Mouse (Mus musculus): Measurements from ENCODE around the gene Hmbs. TPM values are rescaled to one million over a fixed set of nuclear protein-coding genes. Genes with fewer than 3 reads are reported as not detected.
"Not testable (repeated sequence)": the region's sequence is repeated elsewhere in the genome, so short reads cannot be mapped to it uniquely, and the experiment has no call there.

Gene Hmbs
- polyA plus RNA-seq, 1 experiment from 2014 or later: 1,466 TPM

GRCm38 (mm10) chr9:44311136-44312134, 32.6 kb downstream of the Hmbs start:
- Histone ChIP-seq H3K36me3 (replicated peaks) (peaks cover 71% of the 10 kb centered on the region), H3K9me3 (replicated peaks) (no peaks in the 10 kb centered on the region), H3K9ac (no peak overlapping the region), H3K4me1 (replicated peaks) (peaks cover 22% of the 10 kb centered on the region), H3K4me2 (no peak overlapping the region), H3K4me3 (replicated peaks) (no peak overlapping the region), H3K27me3 (no peaks in the 10 kb centered on the region), H3K27ac (replicated peaks) (no peak overlapping the region)
- 41% methylated on average over 27 of the region's 27 CpGs for WGBS (ENCODE audit: insufficient replicate concordance)
- no peak for ATAC-seq (ENCODE audit: insufficient read depth)

- H3K4me2 ChIP-seq: no peak overlapping the region
- H3K4me1 ChIP-seq (replicated peaks): peaks cover 29% of the 10 kb centered on the region
- H3K9ac ChIP-seq: no peak overlapping the region
- ATAC-seq (ENCODE audit: insufficient read depth): no peak
- H3K27me3 ChIP-seq: no peaks in the 10 kb centered on the region
- no peaks in the 10 kb centered on the region for H3K9me3 ChIP-seq (replicated peaks)
- H3K36me3 ChIP-seq (replicated peaks): peaks cover 64% of the 10 kb centered on the region
- no peak overlapping the region for H3K4me3 ChIP-seq (replicated peaks)
- H3K27ac ChIP-seq (replicated peaks): no peak overlapping the region
- 52% methylated on average over 10 of the region's 10 CpGs for WGBS (ENCODE audit: insufficient replicate concordance)
These were observed 33.3 kb downstream of the Hmbs start for GRCm38 (mm10) chr9:44310750-44311135.

GRCm38 (mm10) chr9:44309756-44310155, 34.3 kb downstream of the Hmbs start:
- no peak overlapping the region for H3K27ac ChIP-seq (replicated peaks)

GRCm38 (mm10) chr9:44307248-44307647, 36.8 kb downstream of the Hmbs start:
- no peaks in the 10 kb centered on the region for H3K9me3 ChIP-seq (replicated peaks)
- H3K9ac ChIP-seq: no peak overlapping the region
- peaks cover 53% of the 10 kb centered on the region for H3K4me1 ChIP-seq (replicated peaks)
- WGBS (ENCODE audit: insufficient replicate concordance): 53% methylated on average over 2 of the region's 2 CpGs
- no peak overlapping the region for H3K4me3 ChIP-seq (replicated peaks)
- H3K27ac ChIP-seq (replicated peaks): no peak overlapping the region
- no peak overlapping the region for H3K4me2 ChIP-seq
- no peaks in the 10 kb centered on the region for H3K27me3 ChIP-seq
- H3K36me3 ChIP-seq (replicated peaks): peaks cover 39% of the 10 kb centered on the region
- ATAC-seq (ENCODE audit: insufficient read depth): no peak

More at GRCm38 (mm10) chr9:44309756-44310155, 34.3 kb downstream of the Hmbs start:
- no peak for ATAC-seq (ENCODE audit: insufficient read depth)
- 48% methylated on average over 3 of the region's 3 CpGs for WGBS (ENCODE audit: insufficient replicate concordance)
- Histone ChIP-seq H3K9me3 (replicated peaks) (no peaks in the 10 kb centered on the region), H3K4me3 (replicated peaks) (no peak overlapping the region), H3K27me3 (no peaks in the 10 kb centered on the region), H3K4me1 (replicated peaks) (peaks cover 29% of the 10 kb centered on the region), H3K9ac (no peak overlapping the region), H3K4me2 (no peak overlapping the region), H3K36me3 (replicated peaks) (peaks cover 54% of the 10 kb centered on the region)

- peak overlapping the region; percentile 91; the same call in 1 of the 2 replicates for H3K27ac ChIP-seq (replicated peaks)
These were observed 37.5 kb downstream of the Hmbs start for GRCm38 (mm10) chr9:44306532-44306931.

GRCm38 (mm10) chr9:44305466-44306079, 38.5 kb downstream of the Hmbs start, which contains the start of gene Hinfp:
Gene Hinfp, minus strand, starts transcription at chr9:44305671.
- H3K9me3 ChIP-seq (replicated peaks): no peaks in the 10 kb centered on the region
- ATAC-seq (ENCODE audit: insufficient read depth): peak; percentile 98
- peak within 1 kb of the TSS; percentile 82 for H3K4me2 ChIP-seq
- WGBS (ENCODE audit: insufficient replicate concordance): under 1% methylated on average over 54 of the region's 54 CpGs
- no peaks in the 10 kb centered on the region for H3K27me3 ChIP-seq
- peak within 1 kb of the TSS; percentile 99 for H3K9ac ChIP-seq
- peaks cover 40% of the 10 kb centered on the region for H3K36me3 ChIP-seq (replicated peaks)
- H3K27ac ChIP-seq (replicated peaks): peak within 1 kb of the TSS; percentile 91
- H3K4me1 ChIP-seq (replicated peaks): peaks cover 46% of the 10 kb centered on the region
- peak within 1 kb of the TSS; percentile 96 for H3K4me3 ChIP-seq (replicated peaks)

More at GRCm38 (mm10) chr9:44306532-44306931, 37.5 kb downstream of the Hmbs start:
- no peaks in the 10 kb centered on the region for H3K9me3 ChIP-seq (replicated peaks)
- peak overlapping the region; percentile 82 for H3K4me2 ChIP-seq
- WGBS (ENCODE audit: insufficient replicate concordance): 88% methylated on average over 6 of the region's 6 CpGs
- H3K4me1 ChIP-seq (replicated peaks): peaks cover 55% of the 10 kb centered on the region
- H3K36me3 ChIP-seq (replicated peaks): peaks cover 40% of the 10 kb centered on the region
- no peak for ATAC-seq (ENCODE audit: insufficient read depth)
- H3K9ac ChIP-seq: no peak overlapping the region
- H3K27me3 ChIP-seq: no peaks in the 10 kb centered on the region
- no peak overlapping the region for H3K4me3 ChIP-seq (replicated peaks)

GRCm38 (mm10) chr9:44300001-44300400, 44.0 kb downstream of the Hmbs start:
- H3K4me3 ChIP-seq (replicated peaks); H3K9me3 ChIP-seq (replicated peaks); ATAC-seq (ENCODE audit: insufficient read depth); H3K9ac ChIP-seq; H3K27ac ChIP-seq (replicated peaks); H3K27me3 ChIP-seq; H3K4me2 ChIP-seq: not testable (repeated sequence)
- 86% methylated on average over 3 of the region's 3 CpGs for WGBS (ENCODE audit: insufficient replicate concordance)
- Histone ChIP-seq H3K4me1 (replicated peaks) (peaks cover 33% of the 10 kb centered on the region), H3K36me3 (replicated peaks) (peaks cover 79% of the 10 kb centered on the region)

- WGBS (ENCODE audit: insufficient replicate concordance): 62% methylated on average over 3 of the region's 3 CpGs
- Histone ChIP-seq H3K4me1 (replicated peaks) (peaks cover 42% of the 10 kb centered on the region), H3K4me3 (replicated peaks) (no peak overlapping the region), H3K27ac (replicated peaks) (no peak overlapping the region), H3K4me2 (no peak overlapping the region), H3K27me3 (peaks cover 7% of the 10 kb centered on the region; the same call in 1 of the 2 replicates), H3K36me3 (replicated peaks) (peaks cover 75% of the 10 kb centered on the region), H3K9me3 (replicated peaks) (no peaks in the 10 kb centered on the region), H3K9ac (no peak overlapping the region)
- ATAC-seq (ENCODE audit: insufficient read depth): no peak
These were observed 51.5 kb downstream of the Hmbs start for GRCm38 (mm10) chr9:44292490-44292889.

GRCm38 (mm10) chr9:44288959-44289291, 55.1 kb downstream of the Hmbs start:
- H3K4me2 ChIP-seq: peak overlapping the region; percentile 78
- H3K9ac ChIP-seq: peak overlapping the region; percentile 92
- WGBS (ENCODE audit: insufficient replicate concordance): 6% methylated on average over 11 of the region's 11 CpGs
- peak; percentile 35 for ATAC-seq (ENCODE audit: insufficient read depth)
- H3K4me1 ChIP-seq (replicated peaks): peaks cover 68% of the 10 kb centered on the region
- peaks cover 15% of the 10 kb centered on the region; the same call in 1 of the 2 replicates for H3K27me3 ChIP-seq
- H3K27ac ChIP-seq (replicated peaks): peak overlapping the region; percentile 89
- peaks cover 55% of the 10 kb centered on the region for H3K36me3 ChIP-seq (replicated peaks)
- no peaks in the 10 kb centered on the region for H3K9me3 ChIP-seq (replicated peaks)
- H3K4me3 ChIP-seq (replicated peaks): peak overlapping the region; percentile 77

- Histone ChIP-seq H3K4me1 (replicated peaks) (peaks cover 73% of the 10 kb centered on the region), H3K9ac (peak within 1 kb of the TSS; percentile 92), H3K27ac (replicated peaks) (peak within 1 kb of the TSS; percentile 89), H3K4me2 (peak within 1 kb of the TSS; percentile 78), H3K9me3 (replicated peaks) (no peaks in the 10 kb centered on the region), H3K36me3 (replicated peaks) (peaks cover 55% of the 10 kb centered on the region), H3K4me3 (replicated peaks) (peak within 1 kb of the TSS; percentile 77), H3K27me3 (peaks cover 15% of the 10 kb centered on the region; the same call in 1 of the 2 replicates)
- peak; percentile 86 for ATAC-seq (ENCODE audit: insufficient read depth)
- under 1% methylated on average over 38 of the region's 38 CpGs for WGBS (ENCODE audit: insufficient replicate concordance)
These were observed 55.7 kb downstream of the Hmbs start, which contains the start of gene Abcg4 for GRCm38 (mm10) chr9:44288076-44288958. Gene Abcg4, minus strand, starts transcription at chr9:44288615.

All from liver, embryonic 15.5 days (tissue).